Mouse (Mus musculus): ENCODE data around the gene Slc41a2. TPM values are rescaled to one million over a fixed set of nuclear protein-coding genes. Genes with fewer than 3 reads are reported as not detected.
A peak's percentile ranks its signal among the peaks of the same experiment; 100 is the strongest.

Slc41a2 gene
- polyA plus RNA-seq, 1 experiment from 2014 or later, result 0.03 TPM

- WGBS (ENCODE audit: insufficient replicate concordance), result 56% methylated on average over 2 of the region's 2 CpGs
- Histone ChIP-seq H3K9me3 (replicated peaks) (no peaks in the 10 kb centered on the region), H3K4me3 (replicated peaks) (no peak overlapping the region), H3K4me1 (replicated peaks) (peaks cover 7% of the 10 kb centered on the region; the same call in 1 of the 2 replicates), H3K4me2 (no peak overlapping the region), H3K36me3 (replicated peaks) (no peaks in the 10 kb centered on the region), H3K9ac (no peak overlapping the region), H3K27ac (replicated peaks) (no peak overlapping the region), H3K27me3 (peaks cover 7% of the 10 kb centered on the region)
- ATAC-seq (ENCODE audit: insufficient read depth), result no peak
These were observed 13.0 kb upstream of the Slc41a2 start for GRCm38 (mm10) chr10:83350689-83351088.

GRCm38 (mm10) chr10:83347494-83347893, 9.8 kb upstream of the Slc41a2 start:
- ATAC-seq (ENCODE audit: insufficient read depth), result no peak
- H3K4me1 ChIP-seq (replicated peaks), result no peaks in the 10 kb centered on the region
- no peak overlapping the region for H3K4me2 ChIP-seq
- H3K27ac ChIP-seq (replicated peaks), result no peak overlapping the region
- H3K36me3 ChIP-seq (replicated peaks), result no peaks in the 10 kb centered on the region
- 37% methylated on average over 7 of the region's 7 CpGs for WGBS (ENCODE audit: insufficient replicate concordance)
- H3K27me3 ChIP-seq, result peaks cover 7% of the 10 kb centered on the region
- no peak overlapping the region for H3K9ac ChIP-seq
- no peaks in the 10 kb centered on the region for H3K9me3 ChIP-seq (replicated peaks)
- H3K4me3 ChIP-seq (replicated peaks), result no peak overlapping the region

- no peak for ATAC-seq (ENCODE audit: insufficient read depth)
- WGBS (ENCODE audit: insufficient replicate concordance), result 65% methylated on average over 5 of the region's 5 CpGs
- no peak overlapping the region for H3K27ac ChIP-seq (replicated peaks)
- no peak overlapping the region for H3K4me2 ChIP-seq
- no peak overlapping the region for H3K9ac ChIP-seq
- no peaks in the 10 kb centered on the region for H3K36me3 ChIP-seq (replicated peaks)
- no peak overlapping the region for H3K4me3 ChIP-seq (replicated peaks)
- H3K9me3 ChIP-seq (replicated peaks), result no peaks in the 10 kb centered on the region
- no peaks in the 10 kb centered on the region for H3K4me1 ChIP-seq (replicated peaks)
- H3K27me3 ChIP-seq, result peaks cover 7% of the 10 kb centered on the region
These were observed 8.7 kb upstream of the Slc41a2 start for GRCm38 (mm10) chr10:83346359-83346736.

GRCm38 (mm10) chr10:83345693-83346358, 8.1 kb upstream of the Slc41a2 start:
- Histone ChIP-seq H3K36me3 (replicated peaks) (no peaks in the 10 kb centered on the region), H3K27ac (replicated peaks) (no peak overlapping the region), H3K9me3 (replicated peaks) (no peaks in the 10 kb centered on the region), H3K4me2 (no peak overlapping the region), H3K4me3 (replicated peaks) (no peak overlapping the region), H3K27me3 (peaks cover 7% of the 10 kb centered on the region), H3K9ac (no peak overlapping the region), H3K4me1 (replicated peaks) (no peaks in the 10 kb centered on the region)
- 54% methylated on average over 7 of the region's 7 CpGs for WGBS (ENCODE audit: insufficient replicate concordance)
- no peak for ATAC-seq (ENCODE audit: insufficient read depth)

GRCm38 (mm10) chr10:83343828-83344685, 6.4 kb upstream of the Slc41a2 start:
- H3K27me3 ChIP-seq, result peaks cover 13% of the 10 kb centered on the region
- no peaks in the 10 kb centered on the region for H3K9me3 ChIP-seq (replicated peaks)
- no peak overlapping the region for H3K4me3 ChIP-seq (replicated peaks)
- H3K4me2 ChIP-seq, result no peak overlapping the region
- H3K9ac ChIP-seq, result no peak overlapping the region
- no peak overlapping the region for H3K27ac ChIP-seq (replicated peaks)
- 46% methylated on average over 2 of the region's 2 CpGs for WGBS (ENCODE audit: insufficient replicate concordance)
- no peaks in the 10 kb centered on the region for H3K36me3 ChIP-seq (replicated peaks)
- no peak for ATAC-seq (ENCODE audit: insufficient read depth)
- no peaks in the 10 kb centered on the region for H3K4me1 ChIP-seq (replicated peaks)

- H3K4me2 ChIP-seq, result no peak overlapping the region
- H3K4me3 ChIP-seq (replicated peaks), result no peak overlapping the region
- H3K27me3 ChIP-seq, result peaks cover 20% of the 10 kb centered on the region
- ATAC-seq (ENCODE audit: insufficient read depth), result no peak
- no peaks in the 10 kb centered on the region for H3K36me3 ChIP-seq (replicated peaks)
- WGBS (ENCODE audit: insufficient replicate concordance), result 62% methylated on average over 5 of the region's 5 CpGs
- no peak overlapping the region for H3K9ac ChIP-seq
- H3K9me3 ChIP-seq (replicated peaks), result no peaks in the 10 kb centered on the region
- no peaks in the 10 kb centered on the region for H3K4me1 ChIP-seq (replicated peaks)
- no peak overlapping the region for H3K27ac ChIP-seq (replicated peaks)
These were observed 5.5 kb upstream of the Slc41a2 start for GRCm38 (mm10) chr10:83343171-83343570.

- H3K9me3 ChIP-seq (replicated peaks), result no peaks in the 10 kb centered on the region
- ATAC-seq (ENCODE audit: insufficient read depth), result no peak
- no peaks in the 10 kb centered on the region for H3K36me3 ChIP-seq (replicated peaks)
- H3K4me1 ChIP-seq (replicated peaks), result peaks cover 11% of the 10 kb centered on the region
- H3K27ac ChIP-seq (replicated peaks), result no peak overlapping the region
- WGBS (ENCODE audit: insufficient replicate concordance), result 27% methylated on average over 2 of the region's 2 CpGs
- no peak overlapping the region for H3K9ac ChIP-seq
- no peak overlapping the region for H3K4me3 ChIP-seq (replicated peaks)
- H3K27me3 ChIP-seq, result peaks cover 38% of the 10 kb centered on the region
- H3K4me2 ChIP-seq, result no peak overlapping the region
These were observed 3.5 kb upstream of the Slc41a2 start for GRCm38 (mm10) chr10:83341226-83341625.

- WGBS (ENCODE audit: insufficient replicate concordance), result 39% methylated on average over 9 of the region's 9 CpGs
- Histone ChIP-seq H3K27ac (replicated peaks) (no peak overlapping the region), H3K9ac (no peak overlapping the region), H3K4me3 (replicated peaks) (peak overlapping the region; percentile 49), H3K4me2 (peak overlapping the region; percentile 71), H3K4me1 (replicated peaks) (peaks cover 11% of the 10 kb centered on the region), H3K36me3 (replicated peaks) (no peaks in the 10 kb centered on the region), H3K27me3 (peaks cover 65% of the 10 kb centered on the region), H3K9me3 (replicated peaks) (no peaks in the 10 kb centered on the region)
- no peak for ATAC-seq (ENCODE audit: insufficient read depth)
These were observed 403 bp upstream of the Slc41a2 start for GRCm38 (mm10) chr10:83337971-83338598.

GRCm38 (mm10) chr10:83336336-83336735, 1.3 kb downstream of the Slc41a2 start:
- Histone ChIP-seq H3K9me3 (replicated peaks) (no peaks in the 10 kb centered on the region), H3K4me3 (replicated peaks) (no peak overlapping the region), H3K27ac (replicated peaks) (no peak overlapping the region), H3K9ac (no peak overlapping the region), H3K27me3 (peaks cover 72% of the 10 kb centered on the region), H3K36me3 (replicated peaks) (no peaks in the 10 kb centered on the region), H3K4me1 (replicated peaks) (peaks cover 11% of the 10 kb centered on the region), H3K4me2 (no peak overlapping the region)
- ATAC-seq (ENCODE audit: insufficient read depth), result no peak
- WGBS (ENCODE audit: insufficient replicate concordance), result 19% methylated on average over 7 of the region's 7 CpGs

- H3K9ac ChIP-seq, result no peak overlapping the region
- H3K4me1 ChIP-seq (replicated peaks), result peaks cover 8% of the 10 kb centered on the region
- no peaks in the 10 kb centered on the region for H3K9me3 ChIP-seq (replicated peaks)
- no peak overlapping the region for H3K4me2 ChIP-seq
- H3K27ac ChIP-seq (replicated peaks), result no peak overlapping the region
- 70% methylated on average over 11 of the region's 11 CpGs for WGBS (ENCODE audit: insufficient replicate concordance)
- H3K27me3 ChIP-seq, result peaks cover 48% of the 10 kb centered on the region
- no peak overlapping the region for H3K4me3 ChIP-seq (replicated peaks)
- H3K36me3 ChIP-seq (replicated peaks), result no peaks in the 10 kb centered on the region
- no peak for ATAC-seq (ENCODE audit: insufficient read depth)
These were observed 5.1 kb downstream of the Slc41a2 start for GRCm38 (mm10) chr10:83332581-83332980.

- Histone ChIP-seq H3K9ac (no peak overlapping the region), H3K27me3 (peaks cover 40% of the 10 kb centered on the region), H3K36me3 (replicated peaks) (no peaks in the 10 kb centered on the region), H3K9me3 (replicated peaks) (no peaks in the 10 kb centered on the region), H3K4me2 (no peak overlapping the region), H3K27ac (replicated peaks) (no peak overlapping the region), H3K4me3 (replicated peaks) (no peak overlapping the region), H3K4me1 (replicated peaks) (peaks cover under 1% of the 10 kb centered on the region; the same call in 1 of the 2 replicates)
- WGBS (ENCODE audit: insufficient replicate concordance), result 61% methylated on average over 5 of the region's 5 CpGs
- ATAC-seq (ENCODE audit: insufficient read depth), result no peak
These were observed 5.9 kb downstream of the Slc41a2 start for GRCm38 (mm10) chr10:83331811-83332210.
